Mouse (Mus musculus): ENCODE results near the gene Ripor1.

Ripor1 gene

GRCm38 (mm10) chr8:105606189-105607023, 1.4 kb downstream of the Ripor1 start:
- DNase-seq: peak; percentile 100

- peak; percentile 93 for DNase-seq
Measured at GRCm38 (mm10) chr8:105607062-105607461, 2.0 kb downstream of the Ripor1 start.

GRCm38 (mm10) chr8:105607684-105608083, 2.6 kb downstream of the Ripor1 start:
- DNase-seq: peak; percentile 94

- no peak for DNase-seq
Measured at GRCm38 (mm10) chr8:105609355-105609754, 4.3 kb downstream of the Ripor1 start.

- peak; percentile 90 for DNase-seq
Measured at GRCm38 (mm10) chr8:105609771-105610170, 4.7 kb downstream of the Ripor1 start.

- DNase-seq: peak; percentile 95
Measured at GRCm38 (mm10) chr8:105611836-105612235, 6.8 kb downstream of the Ripor1 start.

GRCm38 (mm10) chr8:105613037-105613436, 8.0 kb downstream of the Ripor1 start:
- DNase-seq: peak; percentile 98

- DNase-seq: peak; percentile 99
Measured at GRCm38 (mm10) chr8:105613830-105614511, 8.9 kb downstream of the Ripor1 start.

- DNase-seq: peak; percentile 90
Measured at GRCm38 (mm10) chr8:105615942-105616341, 10.9 kb downstream of the Ripor1 start.

GRCm38 (mm10) chr8:105617451-105618278, 12.6 kb downstream of the Ripor1 start:
- peak; percentile 94 for DNase-seq

GRCm38 (mm10) chr8:105618279-105618634, 13.2 kb downstream of the Ripor1 start:
- DNase-seq: no peak

- peak; percentile 89 for DNase-seq
Measured at GRCm38 (mm10) chr8:105618892-105619591, 14.0 kb downstream of the Ripor1 start.

- peak; percentile 91 for DNase-seq
Measured at GRCm38 (mm10) chr8:105620211-105620610, 15.2 kb downstream of the Ripor1 start.

GRCm38 (mm10) chr8:105620946-105621720, 16.1 kb downstream of the Ripor1 start:
- DNase-seq: peak; percentile 90

- no peak for DNase-seq
Measured at GRCm38 (mm10) chr8:105621841-105622240, 16.8 kb downstream of the Ripor1 start.

GRCm38 (mm10) chr8:105622421-105622920, 17.4 kb downstream of the Ripor1 start:
- peak; percentile 99 for DNase-seq

GRCm38 (mm10) chr8:105623118-105623517, 18.1 kb downstream of the Ripor1 start:
- DNase-seq: peak; percentile 97

GRCm38 (mm10) chr8:105623679-105624245, 18.7 kb downstream of the Ripor1 start:
- peak; percentile 88 for DNase-seq

GRCm38 (mm10) chr8:105624401-105624800, 19.3 kb downstream of the Ripor1 start:
- peak; percentile 84 for DNase-seq

GRCm38 (mm10) chr8:105624831-105625230, 19.8 kb downstream of the Ripor1 start:
- peak; percentile 69 for DNase-seq

- peak; percentile 70 for DNase-seq
Measured at GRCm38 (mm10) chr8:105626086-105626485, 21.0 kb downstream of the Ripor1 start.
